Mouse (Mus musculus) gonadal fat pad, adult 2 months (tissue): ENCODE measurements at regions not wholly inside any gene's neighbourhood (a gene's known extent, or its start where the extent isn't known, plus 50 kb on each side); places are given as distances from the start of the nearest gene placed in this dataset.
A peak's percentile ranks its signal among the peaks of the same experiment; 100 is the strongest.

Experiments
- DNase-seq: peaks from one replicate; pipeline ENCODE4 v3.0.0-alpha.2; 2012; ENCODE audit warnings: low read depth

GRCm38 (mm10) chr11:19246390-19247114 is 227.8 kb upstream of the Meis1 start:
- no peak for DNase-seq

- no peak for DNase-seq
These were observed 234.8 kb upstream of the Meis1 start for GRCm38 (mm10) chr11:19253605-19254004.

- DNase-seq: no peak
These were observed 235.4 kb upstream of the Meis1 start for GRCm38 (mm10) chr11:19254183-19254582.

- DNase-seq: no peak
These were observed 238.8 kb upstream of the Meis1 start for GRCm38 (mm10) chr11:19257549-19257948.

GRCm38 (mm10) chr11:19262832-19263231 is 244.0 kb upstream of the Meis1 start:
- no peak for DNase-seq

GRCm38 (mm10) chr11:19264798-19265671 is 246.2 kb upstream of the Meis1 start:
- DNase-seq: no peak

- peak; percentile 67 for DNase-seq
These were observed 246.8 kb upstream of the Meis1 start for GRCm38 (mm10) chr11:19265672-19265972.

GRCm38 (mm10) chr11:19290971-19291370 is 272.2 kb upstream of the Meis1 start:
- DNase-seq: no peak

GRCm38 (mm10) chr11:19299411-19299810 is 280.6 kb upstream of the Meis1 start:
- DNase-seq: no peak

GRCm38 (mm10) chr11:19306687-19307086 is 287.9 kb upstream of the Meis1 start:
- no peak for DNase-seq

GRCm38 (mm10) chr11:19330685-19331239 is 312.0 kb upstream of the Meis1 start:
- DNase-seq: no peak

GRCm38 (mm10) chr11:19332274-19332673 is 313.5 kb upstream of the Meis1 start:
- no peak for DNase-seq

- no peak for DNase-seq
These were observed 313.9 kb upstream of the Meis1 start for GRCm38 (mm10) chr11:19332727-19333126.

GRCm38 (mm10) chr11:19333908-19334487 is 315.2 kb upstream of the Meis1 start:
- DNase-seq: no peak

- DNase-seq: no peak
These were observed 316.6 kb upstream of the Meis1 start for GRCm38 (mm10) chr11:19335384-19335783.

GRCm38 (mm10) chr11:19339721-19340317 is 321.0 kb upstream of the Meis1 start:
- no peak for DNase-seq

- no peak for DNase-seq
These were observed 322.1 kb upstream of the Meis1 start for GRCm38 (mm10) chr11:19340889-19341288.

- no peak for DNase-seq
These were observed 322.6 kb upstream of the Meis1 start for GRCm38 (mm10) chr11:19341379-19341778.

GRCm38 (mm10) chr11:19342803-19343202 is 324.0 kb upstream of the Meis1 start:
- DNase-seq: no peak

GRCm38 (mm10) chr11:19346276-19346826 is 327.6 kb upstream of the Meis1 start:
- no peak for DNase-seq

GRCm38 (mm10) chr11:19350331-19351242 is 331.8 kb upstream of the Meis1 start:
- no peak for DNase-seq
